Mouse (Mus musculus) limb, embryonic 14.5 days (tissue): ENCODE results near the gene Psmg1. TPM values are rescaled to one million over a fixed set of nuclear protein-coding genes. Genes with fewer than 3 reads are reported as not detected.

Experiments
- ATAC-seq: fragments of 200-750 bp; cut with Nextera tagmentation; 2 replicates; pipeline ENCODE4 v1.8.0; 2017; ENCODE audit warnings: low read depth, moderate number of reproducible peaks, moderate TSS enrichment; ENCODE audit not compliant: low FRiP score
- DNase-seq: peaks from one replicate; pipeline ENCODE4 v3.0.0-alpha.2; 2015; ENCODE audit warnings: low spot score
- H3K27ac ChIP-seq: fragments of 300-500 bp; sonication (generic); replicated peaks from 2 replicates; pipeline ENCODE4 v1.5.1; 2014; ENCODE audit warnings: low read depth, mild to moderate bottlenecking, low read length, moderate library complexity, mixed read lengths
- H3K27me3 ChIP-seq: fragments of 300-500 bp; sonication (generic); 2 replicates; pipeline ENCODE4 v1.6.1; 2014; ENCODE audit warnings: low read length, mixed read lengths; ENCODE audit not compliant: control insufficient read depth, insufficient read depth
- H3K36me3 ChIP-seq: fragments of 300-500 bp; sonication (generic); 2 replicates; pipeline ENCODE4 v1.6.1; 2014; ENCODE audit warnings: mild to moderate bottlenecking, low read length, moderate library complexity, mixed read lengths; ENCODE audit not compliant: control insufficient read depth, insufficient read depth
- H3K4me1 ChIP-seq: fragments of 300-500 bp; sonication (generic); 2 replicates; pipeline ENCODE4 v1.6.1; 2014; ENCODE audit warnings: antibody characterized with exemption, low read length, mixed read lengths; ENCODE audit not compliant: control insufficient read depth, insufficient read depth
- H3K4me2 ChIP-seq: fragments of 300-500 bp; sonication (generic); replicated peaks from 2 replicates; pipeline ENCODE4 v1.6.1; 2014; ENCODE audit warnings: low read depth, mild to moderate bottlenecking, low read length, moderate library complexity; ENCODE audit not compliant: severe bottlenecking
- H3K4me3 ChIP-seq: fragments of 300-500 bp; sonication (generic); replicated peaks from 2 replicates; pipeline ENCODE4 v1.5.1; 2014; ENCODE audit warnings: low read length
- H3K9ac ChIP-seq: fragments of 300-500 bp; sonication (generic); 2 replicates; pipeline ENCODE4 v1.6.1; 2014; ENCODE audit warnings: mild to moderate bottlenecking, low read depth, low read length, moderate library complexity; ENCODE audit not compliant: severe bottlenecking
- H3K9me3 ChIP-seq: fragments of 300-500 bp; sonication (generic); 2 replicates; pipeline ENCODE4 v1.6.1; 2016; ENCODE audit warnings: low read length; ENCODE audit not compliant: control insufficient read depth
- POLR2A ChIP-seq: fragments of 200-500 bp; IDR thresholded peaks from 2 replicates; pipeline ENCODE4 v1.8.0; 2012; ENCODE audit warnings: inconsistent platforms, mild to moderate bottlenecking, moderate library complexity, borderline replicate concordance; ENCODE audit not compliant: insufficient read depth, insufficient read length; ENCODE audit errors: extremely low read depth
- WGBS: fragments of 180-500 bp; shearing (Covaris S2); extraction: QIAGEN DNeasy Blood & Tissue Kit; methylation state at CpG from one replicate; pipeline ENCODE4 v1.1.7; 2014; 5-methylcytosine and 5-hydroxymethylcytosine counted together
- polyA plus RNA-seq, 2 experiments: library from polyadenylated mRNA; depleted of rRNA in 1 of 2; stranded (reverse) in 1 of 2; unstranded in 1 of 2; fragments of >200 nt; fragmentation: Nextera tagmentation in 1 of 2; extraction: Ambion mirVana in 1 of 2; gene quantifications; 2 replicates each; pipeline versions ENCODE4 v1.2.1 to v1.2.3; 2012 to 2014

Psmg1 gene
- polyA plus RNA-seq (2012; rRNA removed) (63.2 and 70.6 TPM in 2 replicates), polyA plus RNA-seq (2014; fragmentation: Nextera tagmentation; extraction: Ambion mirVana) (84.5 and 88.5 TPM in 2 replicates)

- DNase-seq, result peak; percentile 97
These were observed at the start of gene Psmg1 for GRCm38 (mm10) chr16:95990462-95991121. Psmg1 (minus strand) TSS chr16:95990960.

DNA sequence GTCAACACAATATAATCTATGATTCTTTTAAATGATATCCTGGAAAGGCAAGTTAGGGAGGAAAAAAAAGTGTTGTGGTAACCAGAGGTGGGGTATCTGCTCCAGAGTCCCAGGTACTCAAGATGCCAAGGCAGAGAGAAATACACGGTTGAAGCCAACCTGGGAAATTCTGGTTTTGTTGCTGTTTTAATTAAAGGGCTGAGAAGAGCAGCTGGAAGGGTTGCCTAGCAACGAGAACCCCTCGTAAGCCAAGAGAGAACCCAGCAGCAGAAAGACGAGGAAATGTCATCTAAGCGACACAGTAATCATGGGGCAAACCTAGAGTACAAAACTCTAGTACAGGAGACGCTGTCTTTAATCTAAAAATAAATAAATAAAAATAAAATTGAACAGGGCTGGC is 48.8 kb upstream of the Psmg1 start:
- H3K27ac ChIP-seq, result no peak overlapping the region
- no peaks in the 10 kb centered on the region for H3K27me3 ChIP-seq
- H3K4me1 ChIP-seq, result no peaks in the 10 kb centered on the region
- TF ChIP-seq POLR2A, result no peak
- no peak overlapping the region for H3K9ac ChIP-seq
- no peak overlapping the region for H3K4me3 ChIP-seq
- WGBS, result 55% methylated on average over 6 of the region's 6 CpGs
- ATAC-seq (no peak), DNase-seq (no peak)
- H3K4me2 ChIP-seq, result no peak overlapping the region
- peaks cover 97% of the 10 kb centered on the region for H3K36me3 ChIP-seq
- H3K9me3 ChIP-seq, result no peaks in the 10 kb centered on the region

More at GRCm38 (mm10) chr16:95990462-95991121, at the start of gene Psmg1:
- Histone ChIP-seq H3K27me3 (no peaks in the 10 kb centered on the region), H3K9ac (peak within 1 kb of the TSS; percentile 75), H3K4me3 (peak within 1 kb of the TSS; percentile 79), H3K9me3 (no peaks in the 10 kb centered on the region), H3K4me2 (peak within 1 kb of the TSS; percentile 66), H3K36me3 (peaks cover 34% of the 10 kb centered on the region), H3K27ac (peak within 1 kb of the TSS; percentile 88), H3K4me1 (peaks cover 7% of the 10 kb centered on the region)
- 0 out of 2 replicates have a peak, but pooled peaks have one; percentile 67 for TF ChIP-seq POLR2A
- under 1% methylated on average over 50 of the region's 62 CpGs for WGBS
- peak; percentile 92 for ATAC-seq

DNA sequence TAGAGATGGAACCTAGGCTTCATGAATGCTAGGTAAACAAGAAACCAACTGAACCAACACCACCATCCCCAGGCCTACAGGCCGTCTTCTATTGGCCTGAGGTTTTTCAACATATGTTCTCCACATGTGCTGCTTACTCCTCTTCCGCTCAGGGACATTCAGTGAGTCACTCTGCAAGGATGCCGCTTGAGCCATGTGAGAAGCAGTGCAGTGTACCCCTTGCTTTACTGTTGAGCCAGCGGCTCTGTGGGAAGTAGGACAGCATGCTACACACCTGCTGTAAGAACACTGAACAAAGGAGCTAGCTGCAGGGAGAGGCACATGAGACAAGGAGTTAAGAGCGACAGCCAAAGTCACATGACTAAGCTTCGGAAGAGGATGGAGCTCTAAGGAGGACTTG is 43.7 kb upstream of the Psmg1 start:
- H3K9ac ChIP-seq, result no peak overlapping the region
- H3K27me3 ChIP-seq, result no peaks in the 10 kb centered on the region
- peaks cover 97% of the 10 kb centered on the region for H3K36me3 ChIP-seq
- WGBS, result 68% methylated on average over 6 of the region's 6 CpGs
- no peak for TF ChIP-seq POLR2A
- ATAC-seq, result no peak
- no peaks in the 10 kb centered on the region for H3K9me3 ChIP-seq
- H3K4me2 ChIP-seq, result no peak overlapping the region
- no peak overlapping the region for H3K27ac ChIP-seq
- H3K4me3 ChIP-seq, result no peak overlapping the region
- no peaks in the 10 kb centered on the region for H3K4me1 ChIP-seq
- DNase-seq, result peak; percentile 20

- 89% methylated on average over 13 of the region's 13 CpGs for WGBS
- no peaks in the 10 kb centered on the region for H3K4me1 ChIP-seq
- no peaks in the 10 kb centered on the region for H3K27me3 ChIP-seq
- no peak for DNase-seq
- no peak overlapping the region for H3K9ac ChIP-seq
- no peak for TF ChIP-seq POLR2A
- no peak for ATAC-seq
- H3K27ac ChIP-seq, result no peak overlapping the region
- peaks cover 98% of the 10 kb centered on the region for H3K36me3 ChIP-seq
- H3K9me3 ChIP-seq, result no peaks in the 10 kb centered on the region
- H3K4me3 ChIP-seq, result no peak overlapping the region
- H3K4me2 ChIP-seq, result no peak overlapping the region
These were observed 41.7 kb upstream of the Psmg1 start for GRCm38 (mm10) chr16:96032368-96033043.

GRCm38 (mm10) chr16:96030476-96031102 is 39.8 kb upstream of the Psmg1 start:
- H3K9me3 ChIP-seq, result no peaks in the 10 kb centered on the region
- 81% methylated on average over 2 of the region's 2 CpGs for WGBS
- ATAC-seq (no peak), DNase-seq (no peak)
- H3K4me2 ChIP-seq, result no peak overlapping the region
- H3K27me3 ChIP-seq, result no peaks in the 10 kb centered on the region
- no peak overlapping the region for H3K9ac ChIP-seq
- H3K27ac ChIP-seq, result no peak overlapping the region
- H3K4me3 ChIP-seq, result no peak overlapping the region
- H3K4me1 ChIP-seq, result no peaks in the 10 kb centered on the region
- no peak for TF ChIP-seq POLR2A
- H3K36me3 ChIP-seq, result peaks cover 95% of the 10 kb centered on the region
